8 mouse cellular contexts compared by ENCODE assay signal in genomic region chr4:155735788-155736187, GRCm38 (mm10). TPM values are rescaled to one million over a fixed set of nuclear protein-coding genes. Genes with fewer than 3 reads are reported as not detected.
DNase-seq lines count a peak whose midpoint lies in the region; ATAC-seq and TF ChIP-seq lines count a peak whose summit lies in the region.

No protein-coding gene starts in this region.

- peaks cover 8% of the 10 kb centered on the region; the same call in 1 of the 2 replicates for H3K4me1 ChIP-seq in hindbrain, postnatal 0 days (ENCODE audit: insufficient read depth, low read length)
- H3K4me1 ChIP-seq in neural tube, embryonic 12.5 days = peaks cover 27% of the 10 kb centered on the region

- WGBS in hindbrain, postnatal 0 days = 61% methylated on average over 5 of the region's 5 CpGs
- WGBS in neural tube, embryonic 12.5 days = 73% methylated on average over 5 of the region's 5 CpGs

- H3K9ac ChIP-seq in hindbrain, postnatal 0 days (replicated peaks; ENCODE audit: low read length) = peak overlapping the region; percentile 95
- peak overlapping the region; percentile 92 for H3K9ac ChIP-seq in neural tube, embryonic 12.5 days

- peak overlapping the region; percentile 93 for H3K27ac ChIP-seq in left cerebral cortex, adult 2 months
- peak overlapping the region; percentile 98 for H3K27ac ChIP-seq in hindbrain, postnatal 0 days
- peak overlapping the region; percentile 89; the same call in 1 of the 2 replicates for H3K27ac ChIP-seq in neural tube, embryonic 12.5 days

- H3K27me3 ChIP-seq in hindbrain, postnatal 0 days (ENCODE audit: insufficient read depth, low read length) = no peaks in the 10 kb centered on the region
- H3K27me3 ChIP-seq in neural tube, embryonic 12.5 days (replicated peaks) = no peaks in the 10 kb centered on the region

- intact Hi-C loops in left cerebral cortex, adult 2 months (cut with DNase I) = loop anchor here (2.0 kb wide), 1 partner anchor 31 kb away; the partner anchor contains the start of gene Ssu72
- intact Hi-C loops in left cerebral cortex, postnatal 4 days (cut with DNase I) = no loop called here

- peak overlapping the region; percentile 59 for H3K4me3 ChIP-seq in left cerebral cortex, adult 2 months
- peak overlapping the region; percentile 83 for H3K4me3 ChIP-seq in hindbrain, postnatal 0 days (ENCODE audit: low read length)
- H3K4me3 ChIP-seq in neural tube, embryonic 12.5 days = peak overlapping the region; percentile 92

- TF ChIP-seq CTCF in left cerebral cortex, adult 2 months (IDR thresholded peaks at IDR 0.05) = no peak
- no peak for TF ChIP-seq CTCF in brain, embryonic 14.5 days (IDR thresholded peaks at IDR 0.05; ENCODE audit: borderline replicate concordance, extremely low read depth, insufficient read depth, insufficient read length)
- no peak for TF ChIP-seq CTCF in hindbrain, postnatal 0 days (IDR thresholded peaks at IDR 0.05; ENCODE audit: low read depth)

- H3K36me3 ChIP-seq in hindbrain, postnatal 0 days (ENCODE audit: insufficient read depth, low read length) = peaks cover 13% of the 10 kb centered on the region; the same call in 1 of the 2 replicates
- peaks cover 55% of the 10 kb centered on the region for H3K36me3 ChIP-seq in neural tube, embryonic 12.5 days

- no peak for ATAC-seq in hindbrain, postnatal 0 days
- 0 out of 2 replicates have a peak, but pooled peaks have one; percentile 5 for ATAC-seq in neural tube, embryonic 12.5 days (ENCODE audit: low FRiP score, low read depth)

- TF ChIP-seq POLR2A in brain, embryonic 14.5 days (IDR thresholded peaks at IDR 0.05; ENCODE audit: borderline replicate concordance, extremely low read depth, insufficient read depth, insufficient read length, poor library complexity, severe bottlenecking) = no peak

- H3K4me2 ChIP-seq in hindbrain, postnatal 0 days (ENCODE audit: low read depth, low read length) = peak overlapping the region; percentile 89
- H3K4me2 ChIP-seq in neural tube, embryonic 12.5 days (replicated peaks) = peak overlapping the region; percentile 94

- H3K9me3 ChIP-seq in hindbrain, postnatal 0 days (ENCODE audit: low read length) = no peaks in the 10 kb centered on the region
- H3K9me3 ChIP-seq in neural tube, embryonic 12.5 days = no peaks in the 10 kb centered on the region

- no peak for DNase-seq in left cerebral cortex, adult 2 months (ENCODE audit: extremely low spot score in 1 of 2, low spot score in 2 of 2)
- DNase-seq in left cerebral cortex, postnatal 4 days = no peak
- DNase-seq in brain, embryonic 14.5 days (ENCODE audit: low read depth) = peak; percentile 4
- no peak for DNase-seq in hindbrain, postnatal 0 days (ENCODE audit: low spot score)
- DNase-seq in layer of hippocampus, postnatal 14 days (ENCODE audit: low spot score in 2 of 2) = no peak
- DNase-seq in adrenal gland, adult 18-20 months (ENCODE audit: low spot score in 2 of 2) = no peak
- no peak for DNase-seq in kidney, postnatal 36 days

RNA-seq across cellular contexts. Expression of gene Tmem240, which starts 1.2 kb away (rescaled TPM):
- 10 to 100 TPM; 54.0 to 57.0 TPM for total RNA-seq in left cerebral cortex, adult 2 months (2021)
- total RNA-seq in left cerebral cortex, postnatal 4 days (2021) = 10 to 100 TPM; 41.0 to 44.8 TPM
- 31.1 and 31.4 TPM in 2 replicates for polyA plus RNA-seq in brain, embryonic 14.5 days (2012; rRNA removed)
- total RNA-seq in hindbrain, postnatal 0 days (2014; rRNA removed) = 73.3 and 82.2 TPM in 2 replicates
- polyA plus RNA-seq in hindbrain, postnatal 0 days (2015; fragmentation: Nextera tagmentation; extraction: Ambion mirVana) = 31.0 and 33.6 TPM in 2 replicates
- polyA plus RNA-seq in neural tube, embryonic 12.5 days (2016; fragmentation: Nextera tagmentation; extraction: Ambion mirVana) = 6.2 and 6.5 TPM in 2 replicates
- total RNA-seq in layer of hippocampus, postnatal 14 days (2021) = 10 to 100 TPM; 41.6 to 45.7 TPM
- total RNA-seq in adrenal gland, adult 18-20 months (2021) = under 1 TPM; 0.48 to 0.89 TPM

RNA-seq across cellular contexts. Expression of gene Atad3a, which starts 25.1 kb away (rescaled TPM):
- total RNA-seq in left cerebral cortex, adult 2 months (2021) = 10 to 100 TPM; 53.0 to 58.8 TPM
- 10 to 100 TPM; 64.8 to 69.8 TPM for total RNA-seq in left cerebral cortex, postnatal 4 days (2021)
- polyA plus RNA-seq in brain, embryonic 14.5 days (2012; rRNA removed) = 103 and 120 TPM in 2 replicates
- 65.7 and 83.4 TPM in 2 replicates for total RNA-seq in hindbrain, postnatal 0 days (2014; rRNA removed)
- polyA plus RNA-seq in hindbrain, postnatal 0 days (2015; fragmentation: Nextera tagmentation; extraction: Ambion mirVana) = 68.8 and 72.2 TPM in 2 replicates
- 85.2 and 90.7 TPM in 2 replicates for polyA plus RNA-seq in neural tube, embryonic 12.5 days (2016; fragmentation: Nextera tagmentation; extraction: Ambion mirVana)
- total RNA-seq in layer of hippocampus, postnatal 14 days (2021) = 10 to 100 TPM; 52.5 to 59.7 TPM
- 10 to 100 TPM; 96.2 to 99.8 TPM for total RNA-seq in adrenal gland, adult 18-20 months (2021)

RNA-seq across cellular contexts. Expression of gene Ssu72, which starts 31.2 kb away (rescaled TPM):
- 10 to 100 TPM; 89.2 to 98.0 TPM for total RNA-seq in left cerebral cortex, adult 2 months (2021)
- total RNA-seq in left cerebral cortex, postnatal 4 days (2021) = 10 to 100 TPM; 82.1 to 83.7 TPM
- 117 and 133 TPM in 2 replicates for polyA plus RNA-seq in brain, embryonic 14.5 days (2012; rRNA removed)
- 110 and 117 TPM in 2 replicates for total RNA-seq in hindbrain, postnatal 0 days (2014; rRNA removed)
- 165 and 169 TPM in 2 replicates for polyA plus RNA-seq in hindbrain, postnatal 0 days (2015; fragmentation: Nextera tagmentation; extraction: Ambion mirVana)
- 151 and 160 TPM in 2 replicates for polyA plus RNA-seq in neural tube, embryonic 12.5 days (2016; fragmentation: Nextera tagmentation; extraction: Ambion mirVana)
- 10 to 100 TPM; 65.7 to 79.1 TPM for total RNA-seq in layer of hippocampus, postnatal 14 days (2021)
- 100 to 1,000 TPM in 1 of 2 experiments, 10 to 100 TPM in 1; 92.0 to 105 TPM for total RNA-seq in adrenal gland, adult 18-20 months (2021)

RNA-seq across cellular contexts. Expression of gene Vwa1, which starts 38.7 kb away (rescaled TPM):
- 10 to 100 TPM; 13.6 to 15.9 TPM for total RNA-seq in left cerebral cortex, adult 2 months (2021)
- total RNA-seq in left cerebral cortex, postnatal 4 days (2021) = 10 to 100 TPM; 15.6 to 16.4 TPM
- polyA plus RNA-seq in brain, embryonic 14.5 days (2012; rRNA removed) = 22.0 and 25.3 TPM in 2 replicates
- total RNA-seq in hindbrain, postnatal 0 days (2014; rRNA removed) = 43.3 and 55.5 TPM in 2 replicates
- polyA plus RNA-seq in hindbrain, postnatal 0 days (2015; fragmentation: Nextera tagmentation; extraction: Ambion mirVana) = 27.8 and 29.4 TPM in 2 replicates
- polyA plus RNA-seq in neural tube, embryonic 12.5 days (2016; fragmentation: Nextera tagmentation; extraction: Ambion mirVana) = 16.6 and 17.9 TPM in 2 replicates
- total RNA-seq in layer of hippocampus, postnatal 14 days (2021) = 10 to 100 TPM; 13.5 to 16.8 TPM
- total RNA-seq in adrenal gland, adult 18-20 months (2021) = 10 to 100 TPM in 1 of 2 experiments, 1 to 10 TPM in 1; 3.8 to 12.3 TPM

RNA-seq across cellular contexts. Expression of gene Fndc10, which starts 41.6 kb away (rescaled TPM):
- total RNA-seq in left cerebral cortex, adult 2 months (2021) = 10 to 100 TPM; 26.2 to 33.4 TPM
- total RNA-seq in left cerebral cortex, postnatal 4 days (2021) = 10 to 100 TPM; 20.3 to 22.0 TPM
- 27.0 and 30.3 TPM in 2 replicates for polyA plus RNA-seq in brain, embryonic 14.5 days (2012; rRNA removed)
- total RNA-seq in hindbrain, postnatal 0 days (2014; rRNA removed) = 50.5 and 52.0 TPM in 2 replicates
- polyA plus RNA-seq in hindbrain, postnatal 0 days (2015; fragmentation: Nextera tagmentation; extraction: Ambion mirVana) = 26.0 and 26.5 TPM in 2 replicates
- 10.6 and 11.6 TPM in 2 replicates for polyA plus RNA-seq in neural tube, embryonic 12.5 days (2016; fragmentation: Nextera tagmentation; extraction: Ambion mirVana)
- total RNA-seq in layer of hippocampus, postnatal 14 days (2021) = 10 to 100 TPM; 22.5 to 26.4 TPM
- 10 to 100 TPM; 31.5 to 48.1 TPM for total RNA-seq in adrenal gland, adult 18-20 months (2021)

Comparison
In these comparisons a context has a peak if more than half of its experiments do, and no peak if none do; other contexts are left out.
1. RNA of gene Tmem240, which starts 1.2 kb away (total RNA-seq): 73.3 to 82.2 TPM in hindbrain, postnatal 0 days, 54.0 to 57.0 TPM in left cerebral cortex, adult 2 months, 41.6 to 45.7 TPM in layer of hippocampus, postnatal 14 days and 41.0 to 44.8 TPM in left cerebral cortex, postnatal 4 days; 0.48 to 0.89 TPM in adrenal gland, adult 18-20 months; every median in the first group is over 10 times any median in the second.
2. Peak in every context shown above with its lines, with median percentiles within 50 percentile points of each other: H3K27ac ChIP-seq and H3K4me3 ChIP-seq.